Comparison of ENCODE assay signal across 8 mouse cellular contexts in genomic region chr16:45192613-45193012, GRCm38 (mm10). TPM values are rescaled to one million over a fixed set of nuclear protein-coding genes. Genes with fewer than 3 reads are reported as not detected.
DNase-seq lines count a peak whose midpoint lies in the region; ATAC-seq lines count a peak whose summit lies in the region.

No protein-coding gene starts in this region.

- no peak overlapping the region for H3K4me3 ChIP-seq in forebrain, embryonic 16.5 days (replicated peaks; ENCODE audit: low read length)
- H3K4me3 ChIP-seq in hindbrain, embryonic 14.5 days (replicated peaks; ENCODE audit: low read length), result no peak overlapping the region
- H3K4me3 ChIP-seq in midbrain, embryonic 10.5 days, result no peak overlapping the region

- ATAC-seq in forebrain, embryonic 16.5 days, result peak; percentile 66
- peak; percentile 83 for ATAC-seq in hindbrain, embryonic 14.5 days (ENCODE audit: low FRiP score)

- H3K4me1 ChIP-seq in forebrain, embryonic 16.5 days (replicated peaks; ENCODE audit: control insufficient read depth, insufficient read depth, low read length), result no peaks in the 10 kb centered on the region
- no peaks in the 10 kb centered on the region for H3K4me1 ChIP-seq in hindbrain, embryonic 14.5 days (replicated peaks; ENCODE audit: control insufficient read depth, insufficient read depth, low read length)
- H3K4me1 ChIP-seq in midbrain, embryonic 10.5 days, result no peaks in the 10 kb centered on the region

- H3K4me2 ChIP-seq in forebrain, embryonic 16.5 days (ENCODE audit: low read length), result no peak overlapping the region
- H3K4me2 ChIP-seq in hindbrain, embryonic 14.5 days (replicated peaks), result no peak overlapping the region

- DNase-seq in NIH3T3 (ENCODE audit: low read depth), result peak; percentile 84
- peak; percentile 58 for DNase-seq in cerebellum, adult 11 months
- peak; percentile 90 for DNase-seq in hindbrain, embryonic 14.5 days (ENCODE audit: low spot score)
- DNase-seq in left cerebral cortex, adult 11 months (ENCODE audit: low spot score), result peak; percentile 56
- DNase-seq in midbrain, embryonic 10.5 days (ENCODE audit: low spot score), result peak; percentile 71
- peak; percentile 83 for DNase-seq in right cerebral cortex, postnatal 4 days
- DNase-seq in yolk sac, embryonic 10.5 days (ENCODE audit: low spot score), result peak; percentile 30

- no peak overlapping the region for H3K9ac ChIP-seq in forebrain, embryonic 16.5 days (replicated peaks; ENCODE audit: low read depth, low read length)
- no peak overlapping the region for H3K9ac ChIP-seq in hindbrain, embryonic 14.5 days

- no peak overlapping the region for H3K27ac ChIP-seq in forebrain, embryonic 16.5 days (ENCODE audit: low read length)
- H3K27ac ChIP-seq in hindbrain, embryonic 14.5 days, result no peak overlapping the region
- no peak overlapping the region for H3K27ac ChIP-seq in midbrain, embryonic 10.5 days (replicated peaks)

- peaks cover 6% of the 10 kb centered on the region for H3K36me3 ChIP-seq in forebrain, embryonic 16.5 days (ENCODE audit: control insufficient read depth, insufficient read depth)
- H3K36me3 ChIP-seq in hindbrain, embryonic 14.5 days (replicated peaks; ENCODE audit: control insufficient read depth, insufficient read depth), result peaks cover 27% of the 10 kb centered on the region
- H3K36me3 ChIP-seq in midbrain, embryonic 10.5 days, result peaks cover 8% of the 10 kb centered on the region; the same call in 1 of the 2 replicates

- no peaks in the 10 kb centered on the region for H3K27me3 ChIP-seq in forebrain, embryonic 16.5 days (replicated peaks; ENCODE audit: control insufficient read depth, insufficient read depth, low read length)
- H3K27me3 ChIP-seq in hindbrain, embryonic 14.5 days (ENCODE audit: control insufficient read depth, insufficient read depth, low read length), result no peaks in the 10 kb centered on the region
- no peaks in the 10 kb centered on the region for H3K27me3 ChIP-seq in midbrain, embryonic 10.5 days (ENCODE audit: low read depth, poor library complexity, severe bottlenecking)

- no peaks in the 10 kb centered on the region for H3K9me3 ChIP-seq in forebrain, embryonic 16.5 days (ENCODE audit: control insufficient read depth, low read length)
- no peaks in the 10 kb centered on the region for H3K9me3 ChIP-seq in hindbrain, embryonic 14.5 days (ENCODE audit: control insufficient read depth, low read length)
- no peaks in the 10 kb centered on the region for H3K9me3 ChIP-seq in midbrain, embryonic 10.5 days (replicated peaks)

- 0% methylated on average over 1 of the region's 1 CpGs for WGBS in forebrain, embryonic 16.5 days
- 16% methylated on average over 1 of the region's 1 CpGs for WGBS in hindbrain, embryonic 14.5 days
- WGBS in midbrain, embryonic 10.5 days, result 8% methylated on average over 1 of the region's 1 CpGs

RNA-seq across cellular contexts. Expression of gene Btla, which starts 31.5 kb away (rescaled TPM):
- 0.06 and 0.10 TPM in 2 replicates for polyA plus RNA-seq in forebrain, embryonic 16.5 days (2015; fragmentation: Nextera tagmentation; extraction: Ambion mirVana)
- polyA plus RNA-seq in hindbrain, embryonic 14.5 days (2014; fragmentation: Nextera tagmentation; extraction: Ambion mirVana), result 0.10 TPM in 1 of 2 replicates, not detected in the other
- 0.72 and 0.73 TPM in 2 replicates for polyA plus RNA-seq in midbrain, embryonic 10.5 days (2016; fragmentation: Nextera tagmentation; extraction: Ambion mirVana)

RNA-seq across cellular contexts. Expression of gene Atg3, which starts 34.0 kb away (rescaled TPM):
- polyA plus RNA-seq in forebrain, embryonic 16.5 days (2015; fragmentation: Nextera tagmentation; extraction: Ambion mirVana), result 52.0 and 54.0 TPM in 2 replicates
- 48.6 and 54.2 TPM in 2 replicates for polyA plus RNA-seq in hindbrain, embryonic 14.5 days (2014; fragmentation: Nextera tagmentation; extraction: Ambion mirVana)
- polyA plus RNA-seq in midbrain, embryonic 10.5 days (2016; fragmentation: Nextera tagmentation; extraction: Ambion mirVana), result 35.8 and 36.1 TPM in 2 replicates

RNA-seq across cellular contexts. Expression of gene Slc35a5, which starts 34.1 kb away (rescaled TPM):
- 37.0 and 39.9 TPM in 2 replicates for polyA plus RNA-seq in forebrain, embryonic 16.5 days (2015; fragmentation: Nextera tagmentation; extraction: Ambion mirVana)
- 36.5 and 38.6 TPM in 2 replicates for polyA plus RNA-seq in hindbrain, embryonic 14.5 days (2014; fragmentation: Nextera tagmentation; extraction: Ambion mirVana)
- polyA plus RNA-seq in midbrain, embryonic 10.5 days (2016; fragmentation: Nextera tagmentation; extraction: Ambion mirVana), result 13.5 and 15.7 TPM in 2 replicates

Comparison
In these comparisons a context has a peak if more than half of its experiments do, and no peak if none do; other contexts are left out.
1. DNase-seq: peak in every context shown above with its lines; median percentile 90 in hindbrain, embryonic 14.5 days; 84 in NIH3T3; 83 in right cerebral cortex, postnatal 4 days; 71 in midbrain, embryonic 10.5 days; 58 in cerebellum, adult 11 months; 56 in left cerebral cortex, adult 11 months; 30 in yolk sac, embryonic 10.5 days.